Mouse (Mus musculus) spleen, adult 18-20 months (tissue): ENCODE results near the gene Hoxb8.
A peak's percentile ranks its signal among the peaks of the same experiment; 100 is the strongest.

Source experiments
- DNase-seq, 2 experiments: peaks; one replicate each; pipeline ENCODE4 v3.0.0; 2022; ENCODE audit warnings: mixed read lengths in 2 of 2

Gene Hoxb8

DNA sequence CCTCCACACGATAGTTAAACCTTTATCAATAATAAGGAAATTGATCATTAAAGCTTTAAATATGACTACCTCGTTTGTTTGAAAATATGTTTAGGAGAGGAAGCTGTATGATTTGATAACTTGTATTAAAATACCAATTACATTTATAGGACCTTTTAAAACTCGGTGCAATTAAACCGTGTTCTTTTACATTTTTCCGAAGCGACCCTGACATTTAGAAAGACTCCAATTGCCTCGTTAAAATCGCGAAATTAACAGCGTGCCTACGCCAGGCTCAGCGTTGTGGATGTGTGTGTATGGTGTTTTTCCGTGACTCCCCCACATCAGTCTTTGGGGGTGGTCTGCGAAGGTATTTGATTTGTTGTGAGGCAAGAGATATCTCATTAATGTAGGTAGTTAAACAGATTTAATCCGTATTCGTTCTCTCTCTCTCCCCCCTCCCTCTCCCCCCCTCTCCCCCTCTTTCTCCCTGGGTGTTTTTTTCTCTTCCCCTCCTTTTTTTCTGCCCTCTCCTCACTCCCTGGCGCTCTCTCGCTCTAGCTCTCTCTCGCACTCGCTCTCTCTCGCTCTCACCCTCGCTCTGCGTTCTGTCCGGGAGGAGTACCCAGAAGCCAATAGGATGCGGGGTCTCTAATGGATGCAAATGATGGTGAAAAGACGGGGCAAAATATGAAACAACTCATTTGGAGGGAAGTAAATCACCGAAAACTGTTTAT is at the start of gene Hoxb8:
TSS of gene Hoxb8 (plus strand) at position 51 of the 716 bp plus-strand sequence.
- no peak for DNase-seq

GRCm38 (mm10) chr11:96234906-96235305 is 46.8 kb upstream of the Hoxb8 start:
- peak in 1 of 2 experiments; percentile 49 for DNase-seq

GRCm38 (mm10) chr11:96240211-96240610 is 41.5 kb upstream of the Hoxb8 start:
- peak in 1 of 2 experiments; percentile 25 for DNase-seq

DNA sequence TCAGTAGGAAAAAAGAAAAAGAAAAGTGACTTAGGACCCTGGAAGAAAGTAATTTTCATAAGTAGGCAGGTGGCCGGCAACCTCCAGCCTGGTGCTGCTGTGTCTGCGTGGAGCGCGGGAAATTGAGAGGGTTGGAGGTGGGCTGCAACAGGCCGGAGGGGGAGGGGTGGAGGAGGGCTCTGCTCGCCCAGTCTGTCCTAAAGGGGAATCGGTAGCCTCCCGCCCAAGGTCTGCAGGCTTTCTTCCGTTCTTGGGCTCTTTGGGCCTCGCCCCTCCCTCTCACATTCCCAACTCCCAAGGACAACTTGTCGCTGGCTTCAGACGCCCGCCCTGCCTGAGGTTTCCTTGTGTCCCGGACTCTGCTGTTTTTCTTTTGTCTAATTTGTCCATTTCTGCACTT is 30.8 kb upstream of the Hoxb8 start:
- DNase-seq, result no peak

DNA sequence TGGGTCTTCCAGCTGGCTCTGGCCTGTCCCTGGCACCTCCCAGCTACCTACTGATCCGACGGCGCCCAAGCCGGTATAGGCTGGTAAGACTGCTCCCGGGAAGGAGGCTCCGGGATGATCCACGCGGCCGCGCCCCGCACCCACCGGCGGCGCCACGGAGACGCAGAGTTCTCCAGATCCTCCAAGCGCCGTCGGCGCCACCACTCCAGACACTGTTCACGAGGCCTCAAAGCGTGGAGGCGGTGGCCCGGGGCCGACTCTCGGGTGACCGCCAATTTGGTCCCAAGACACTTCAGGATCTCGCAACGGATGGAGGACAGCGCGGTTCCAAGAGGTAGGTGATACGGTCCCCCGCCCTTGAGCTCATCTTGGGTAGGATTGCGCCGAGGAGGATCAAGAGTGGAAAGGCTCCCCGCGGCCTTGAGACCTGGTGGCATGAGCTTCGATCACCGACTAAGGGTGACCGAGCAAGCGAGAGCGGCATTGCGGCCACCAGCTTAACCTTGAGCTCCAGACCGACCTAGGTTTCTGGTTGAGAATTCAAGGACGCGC is 30.1 kb upstream of the Hoxb8 start:
- no peak for DNase-seq

DNA sequence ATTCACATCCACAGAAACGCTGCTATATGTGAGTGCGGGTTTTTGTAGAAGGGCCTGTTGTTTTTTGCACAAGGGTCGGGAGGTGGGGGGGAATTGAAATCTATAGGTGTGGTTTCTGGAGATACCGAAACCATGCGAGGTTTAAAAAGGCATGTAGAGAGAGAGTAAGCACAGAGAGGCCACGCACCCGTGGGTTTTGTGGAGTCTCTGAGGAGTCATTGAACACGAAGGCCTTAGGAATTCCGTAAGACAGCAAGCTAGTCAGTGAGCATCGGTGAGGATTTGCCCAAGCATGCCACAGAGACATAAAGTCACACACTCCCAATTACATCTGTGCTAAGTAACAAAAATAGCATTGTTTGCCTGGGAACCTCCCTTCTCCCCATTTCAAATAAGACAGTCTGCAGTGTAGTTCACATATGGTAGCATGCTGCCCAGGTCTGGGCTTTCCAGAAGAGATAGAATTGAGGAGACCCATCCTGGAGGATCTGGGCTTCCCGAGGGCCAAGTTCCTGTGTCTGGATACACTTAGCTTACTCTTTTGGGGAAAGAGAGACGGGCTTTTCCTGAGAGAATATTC is 29.1 kb upstream of the Hoxb8 start:
- DNase-seq, result no peak

- no peak for DNase-seq
These were observed 27.5 kb upstream of the Hoxb8 start for GRCm38 (mm10) chr11:96254221-96254620.

GRCm38 (mm10) chr11:96255111-96255995 is 26.4 kb upstream of the Hoxb8 start:
- DNase-seq, result no peak

DNA sequence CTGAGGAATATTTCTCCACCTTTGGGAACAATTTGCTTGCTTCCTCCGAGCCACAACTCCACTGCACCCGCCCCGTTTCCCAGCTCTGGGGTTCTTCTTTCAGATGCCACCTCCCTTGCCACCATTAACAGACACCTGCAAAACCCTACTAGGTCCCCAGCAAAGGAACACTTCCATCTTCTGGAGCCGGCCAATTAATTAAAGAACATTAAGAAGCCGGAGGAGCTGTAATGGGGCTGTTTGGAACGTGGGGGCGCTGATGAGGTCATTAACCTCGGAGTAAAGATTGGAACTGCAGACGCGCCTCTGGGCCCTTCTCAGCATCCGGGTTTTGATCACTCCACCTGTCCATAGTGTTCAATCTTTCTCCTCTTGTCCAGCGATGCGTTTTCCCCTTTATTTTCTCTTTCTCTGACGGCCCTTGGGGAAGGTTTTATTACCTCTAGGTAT is 25.7 kb upstream of the Hoxb8 start:
- DNase-seq, result no peak

GRCm38 (mm10) chr11:96257141-96257540 is 24.6 kb upstream of the Hoxb8 start:
- no peak for DNase-seq

GRCm38 (mm10) chr11:96259038-96259437 is 22.7 kb upstream of the Hoxb8 start:
- DNase-seq, result no peak

- DNase-seq, result no peak
These were observed 22.2 kb upstream of the Hoxb8 start for GRCm38 (mm10) chr11:96259511-96259910.

- no peak for DNase-seq
These were observed 21.3 kb upstream of the Hoxb8 start for GRCm38 (mm10) chr11:96260310-96260970.

- DNase-seq, result peak in 1 of 2 experiments; percentile 63
These were observed 20.3 kb upstream of the Hoxb8 start for GRCm38 (mm10) chr11:96261323-96261890.

DNA sequence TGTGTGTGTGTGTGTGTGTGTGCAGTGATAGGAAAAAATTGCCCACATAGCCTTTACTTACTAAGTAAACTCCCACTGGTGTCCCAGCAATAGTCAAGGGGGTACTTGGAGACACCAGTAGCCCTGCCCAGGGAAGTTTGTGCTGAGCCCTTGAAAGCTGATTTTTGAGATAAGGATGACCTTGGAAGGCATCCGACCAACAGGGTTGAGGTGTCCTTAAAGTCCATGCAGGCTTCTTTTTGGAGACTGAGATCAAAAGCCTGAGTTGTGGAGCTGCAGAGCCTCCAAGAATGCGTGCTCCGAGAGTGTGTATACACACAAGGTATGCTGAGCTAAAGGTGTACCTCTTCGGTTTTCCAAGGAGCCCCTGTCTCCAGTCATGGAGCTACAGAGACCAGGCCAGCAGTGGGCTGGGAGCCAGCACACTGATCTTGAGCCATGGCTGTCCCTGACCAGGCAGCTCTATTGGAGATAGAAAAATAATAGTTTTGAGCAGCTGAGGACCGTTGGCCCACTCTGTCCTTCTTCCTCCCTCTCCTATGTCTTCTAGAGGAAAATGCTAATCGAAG is 19.4 kb upstream of the Hoxb8 start:
- no peak for DNase-seq

DNA sequence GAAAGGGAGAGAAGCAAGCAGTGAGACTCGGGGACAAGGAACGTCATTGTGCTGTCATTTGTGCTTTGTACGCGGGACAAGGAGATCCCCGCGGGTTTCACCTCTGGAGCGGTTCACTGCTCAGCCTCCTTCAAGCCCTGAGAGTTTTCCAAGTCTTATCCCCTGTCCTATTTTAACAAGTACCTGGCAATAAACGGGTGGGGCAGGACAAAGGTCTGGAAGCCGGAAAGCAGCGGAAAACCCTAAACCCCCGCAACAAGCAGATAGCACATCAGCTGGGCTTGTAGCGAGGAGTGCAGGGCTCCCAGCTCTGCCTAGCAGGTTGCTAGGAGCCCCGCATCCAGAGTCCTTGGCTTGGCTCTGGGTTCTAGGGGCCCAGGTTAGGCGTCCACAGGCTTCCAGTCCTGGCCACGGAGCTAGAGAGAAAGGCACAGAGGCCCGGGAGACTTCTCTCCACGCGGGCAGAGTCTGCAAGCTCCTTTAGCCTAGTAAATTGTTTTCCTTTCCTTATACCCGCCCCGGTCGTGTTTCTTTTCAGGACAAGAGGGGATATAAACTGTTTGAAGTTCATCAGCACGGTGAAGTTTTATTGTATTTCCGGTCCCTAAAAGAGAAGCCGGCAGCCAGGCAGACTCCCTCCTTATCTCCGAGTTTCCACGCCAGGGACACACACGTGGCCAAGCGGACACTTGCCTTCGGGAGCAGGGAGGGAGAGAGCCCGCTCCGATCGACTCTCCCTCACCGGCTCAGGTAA is 17.9 kb upstream of the Hoxb8 start:
- DNase-seq, result no peak

- DNase-seq, result no peak
These were observed 17.2 kb upstream of the Hoxb8 start for GRCm38 (mm10) chr11:96264390-96265020.

- no peak for DNase-seq
These were observed 15.8 kb upstream of the Hoxb8 start for GRCm38 (mm10) chr11:96265954-96266353.

GRCm38 (mm10) chr11:96267021-96267920 is 14.4 kb upstream of the Hoxb8 start:
- no peak for DNase-seq
